Mouse (Mus musculus) hindbrain, postnatal 0 days (tissue): ENCODE measurements at regions not wholly inside any gene's neighbourhood (a gene's known extent, or its start where the extent isn't known, plus 50 kb on each side); places are given as distances from the start of the nearest gene placed in this dataset.
A peak's percentile ranks its signal among the peaks of the same experiment; 100 is the strongest.

ENCODE experiments used
- ATAC-seq: fragments of 200-750 bp; cut with Nextera tagmentation; 2 replicates; pipeline ENCODE4 v1.8.0; 2017; ENCODE audit warnings: mild to moderate bottlenecking, moderate TSS enrichment, moderate library complexity
- DNase-seq: peaks from one replicate; pipeline ENCODE4 v3.0.0-alpha.2; 2015; ENCODE audit warnings: low spot score
- H3K27ac ChIP-seq: fragments of 300-500 bp; sonication (generic); 2 replicates; pipeline ENCODE4 v1.5.1; 2014; ENCODE audit warnings: mild to moderate bottlenecking
- H3K27me3 ChIP-seq: fragments of 300-500 bp; sonication (generic); 2 replicates; pipeline ENCODE4 v1.6.1; 2014; ENCODE audit warnings: low read length, mixed read lengths; ENCODE audit not compliant: insufficient read depth
- H3K36me3 ChIP-seq: fragments of 300-500 bp; sonication (generic); 2 replicates; pipeline ENCODE4 v1.6.1; 2014; ENCODE audit warnings: low read length, mixed read lengths; ENCODE audit not compliant: insufficient read depth
- H3K4me1 ChIP-seq: fragments of 300-500 bp; sonication (generic); 2 replicates; pipeline ENCODE4 v1.6.1; 2014; ENCODE audit warnings: antibody characterized with exemption, low read length, mixed read lengths; ENCODE audit not compliant: insufficient read depth
- H3K4me2 ChIP-seq: fragments of 300-500 bp; sonication (generic); 2 replicates; pipeline ENCODE4 v1.6.1; 2014; ENCODE audit warnings: low read depth, mild to moderate bottlenecking, low read length, moderate library complexity, mixed read lengths
- H3K4me3 ChIP-seq: fragments of 300-500 bp; sonication (generic); 2 replicates; pipeline ENCODE4 v1.5.1; 2014; ENCODE audit warnings: low read length
- H3K9ac ChIP-seq: fragments of 300-500 bp; sonication (generic); replicated peaks from 2 replicates; pipeline ENCODE4 v1.6.1; 2014; ENCODE audit warnings: mild to moderate bottlenecking, low read length, moderate library complexity, mixed read lengths
- H3K9me3 ChIP-seq: fragments of 300-500 bp; sonication (generic); 2 replicates; pipeline ENCODE4 v1.6.1; 2016; ENCODE audit warnings: low read length, mixed read lengths
- CTCF ChIP-seq: IDR thresholded peaks from 2 replicates; pipeline ENCODE4 v1.5.1; 2016; ENCODE audit warnings: antibody characterized with exemption, control low read depth, low read depth
- WGBS: fragments of 180-500 bp; shearing (Covaris S2); extraction: QIAGEN DNeasy Blood & Tissue Kit; methylation state at CpG from one replicate; pipeline ENCODE4 v1.1.7; 2014; 5-methylcytosine and 5-hydroxymethylcytosine counted together

DNA sequence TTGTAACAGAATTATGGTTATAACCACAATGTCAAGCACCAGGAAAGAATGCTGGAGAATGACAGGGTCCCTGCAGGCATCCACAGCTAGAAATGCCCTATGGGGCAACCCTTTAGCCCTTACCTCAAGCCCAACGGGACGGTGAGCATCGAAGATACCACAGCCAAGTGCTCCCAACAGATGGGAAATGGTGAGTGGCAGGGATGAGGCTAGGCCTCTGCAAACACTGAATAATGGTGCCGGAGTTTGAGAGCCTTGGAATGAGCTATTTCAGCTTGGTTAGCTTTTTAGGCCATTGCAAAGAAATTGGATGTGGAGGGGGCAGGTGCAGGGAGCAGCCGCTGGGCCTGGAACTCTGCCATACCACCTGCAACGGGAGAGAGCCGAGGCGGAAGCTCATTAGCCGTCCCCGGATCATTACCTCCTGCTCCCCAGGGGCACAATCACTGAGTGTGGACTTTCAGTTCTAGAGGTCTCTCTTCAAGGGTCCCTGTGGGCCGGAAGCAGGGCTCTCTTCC, 117.9 kb downstream of the Usp31 start:
- Histone ChIP-seq H3K4me1 (no peaks in the 10 kb centered on the region), H3K4me3 (no peak overlapping the region), H3K36me3 (no peaks in the 10 kb centered on the region), H3K9ac (no peak overlapping the region), H3K27ac (no peak overlapping the region), H3K27me3 (no peaks in the 10 kb centered on the region), H3K9me3 (no peaks in the 10 kb centered on the region), H3K4me2 (no peak overlapping the region)
- no peak for TF ChIP-seq CTCF
- 0 out of 2 replicates have a peak, but pooled peaks have one; percentile 55 for ATAC-seq
- 29% methylated on average over 11 of the region's 11 CpGs for WGBS
- peak; percentile 70 for DNase-seq

DNA sequence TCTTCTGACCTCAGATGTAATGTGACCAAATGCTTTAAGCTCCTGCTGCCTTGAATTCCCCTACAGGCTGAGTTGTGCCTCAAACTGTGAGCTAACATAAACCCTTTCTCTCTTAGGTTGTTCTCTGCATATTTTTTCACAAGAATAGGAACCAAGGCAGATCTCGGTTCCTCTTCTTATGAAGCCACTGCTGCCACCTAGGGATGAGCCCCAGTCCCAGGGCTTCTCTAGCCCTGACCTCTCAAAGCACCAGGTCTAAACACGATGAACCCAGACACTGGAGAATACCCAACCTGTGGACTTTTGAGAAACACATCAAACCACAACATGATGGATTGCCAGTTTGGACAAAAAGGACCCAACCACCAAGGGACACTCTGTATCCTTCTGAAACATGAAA, 119.3 kb downstream of the Usp31 start:
- Histone ChIP-seq H3K9ac (no peak overlapping the region), H3K4me3 (no peak overlapping the region), H3K4me1 (no peaks in the 10 kb centered on the region), H3K27me3 (no peaks in the 10 kb centered on the region), H3K4me2 (no peak overlapping the region), H3K9me3 (no peaks in the 10 kb centered on the region), H3K36me3 (no peaks in the 10 kb centered on the region), H3K27ac (no peak overlapping the region)
- WGBS: 65% methylated on average over 2 of the region's 2 CpGs
- TF ChIP-seq CTCF: no peak
- ATAC-seq (no peak), DNase-seq (no peak)

DNA sequence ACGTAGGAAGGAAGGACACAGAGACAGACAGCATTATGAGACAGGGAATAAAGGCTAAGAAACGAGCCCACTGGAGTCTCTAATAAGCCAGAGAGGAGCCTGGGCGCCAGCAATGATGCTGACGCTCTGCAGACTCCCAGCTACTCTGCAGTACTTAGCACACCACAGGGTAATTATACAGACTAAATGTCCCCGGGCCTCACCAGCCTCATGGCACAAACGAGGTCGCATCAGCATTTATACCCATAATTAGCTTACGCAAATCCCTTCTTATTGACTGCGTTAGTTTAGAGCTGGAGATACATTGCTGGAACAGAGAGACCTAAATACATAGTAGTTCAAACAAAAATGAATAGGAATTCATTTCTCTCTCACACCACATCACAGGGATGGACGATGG, 121.3 kb downstream of the Usp31 start:
- Histone ChIP-seq H3K4me2 (no peak overlapping the region), H3K9ac (no peak overlapping the region), H3K9me3 (no peaks in the 10 kb centered on the region), H3K4me3 (no peak overlapping the region), H3K4me1 (no peaks in the 10 kb centered on the region), H3K27me3 (no peaks in the 10 kb centered on the region), H3K27ac (no peak overlapping the region), H3K36me3 (no peaks in the 10 kb centered on the region)
- WGBS: 56% methylated on average over 10 of the region's 10 CpGs
- no peak for ATAC-seq
- DNase-seq: no peak
- no peak for TF ChIP-seq CTCF

DNA sequence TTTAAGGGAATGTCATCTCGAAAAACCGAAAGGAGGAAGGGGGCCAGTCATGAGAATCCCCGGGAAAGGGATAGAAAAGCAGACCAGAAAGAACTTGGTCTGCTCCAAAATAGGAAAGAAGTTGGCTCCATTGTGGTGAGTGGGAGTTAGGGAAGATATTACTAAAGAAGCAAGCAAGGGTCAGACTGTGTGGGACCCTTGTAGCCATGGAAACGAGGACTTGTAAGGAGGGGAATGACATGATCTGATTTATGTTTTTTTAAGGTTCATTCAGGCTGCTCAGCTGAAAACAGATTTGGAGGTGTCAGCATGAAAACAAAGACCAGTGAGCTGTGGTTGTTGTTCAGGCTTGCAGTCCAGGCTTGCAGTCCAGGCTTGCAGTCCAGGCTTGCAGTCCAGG, 127.6 kb downstream of the Usp31 start:
- H3K9me3 ChIP-seq: no peaks in the 10 kb centered on the region
- H3K27me3 ChIP-seq: no peaks in the 10 kb centered on the region
- H3K9ac ChIP-seq: no peak overlapping the region
- H3K4me3 ChIP-seq: no peak overlapping the region
- WGBS: 6% methylated on average over 4 of the region's 4 CpGs
- no peak overlapping the region for H3K27ac ChIP-seq
- no peaks in the 10 kb centered on the region for H3K4me1 ChIP-seq
- H3K36me3 ChIP-seq: no peaks in the 10 kb centered on the region
- no peak for TF ChIP-seq CTCF
- DNase-seq (no peak), ATAC-seq (no peak)
- no peak overlapping the region for H3K4me2 ChIP-seq

DNA sequence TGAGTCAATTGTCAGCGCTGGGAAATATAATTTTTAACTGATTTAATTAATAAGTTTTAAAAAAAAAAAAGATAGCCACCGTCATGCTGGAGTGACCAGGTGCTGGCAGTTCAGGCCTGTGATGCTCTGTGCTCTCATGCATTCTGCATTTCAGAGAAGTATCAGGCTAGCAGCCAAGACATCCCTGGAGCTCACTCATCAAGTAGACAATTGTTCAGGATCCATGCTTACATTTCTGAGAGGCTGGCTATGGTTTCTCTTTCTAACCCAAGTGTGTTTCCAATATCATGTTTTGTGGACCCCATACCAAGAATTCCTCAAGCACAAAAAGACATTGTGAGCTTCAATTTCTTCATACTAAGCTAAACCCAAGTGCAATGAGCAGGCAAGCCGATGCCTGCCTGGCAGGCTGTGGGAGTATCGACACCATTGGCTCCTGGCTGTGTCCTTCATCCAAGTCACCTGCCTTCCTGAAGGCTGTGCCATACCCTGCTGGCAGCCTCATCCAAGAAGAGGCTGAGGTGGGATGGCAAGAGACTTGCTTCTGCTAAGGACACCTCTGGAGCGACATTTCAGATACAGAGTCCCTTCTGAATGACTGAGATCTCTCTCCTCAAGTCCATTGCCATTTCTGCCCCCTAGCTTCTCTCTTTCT, 134.2 kb downstream of the Usp31 start:
- DNase-seq (peak; percentile 42), ATAC-seq (no peak)
- Histone ChIP-seq H3K4me1 (no peaks in the 10 kb centered on the region), H3K27me3 (no peaks in the 10 kb centered on the region), H3K36me3 (no peaks in the 10 kb centered on the region), H3K27ac (no peak overlapping the region), H3K4me2 (no peak overlapping the region), H3K9me3 (no peaks in the 10 kb centered on the region), H3K4me3 (no peak overlapping the region), H3K9ac (no peak overlapping the region)
- 62% methylated on average over 5 of the region's 5 CpGs for WGBS
- no peak for TF ChIP-seq CTCF

DNA sequence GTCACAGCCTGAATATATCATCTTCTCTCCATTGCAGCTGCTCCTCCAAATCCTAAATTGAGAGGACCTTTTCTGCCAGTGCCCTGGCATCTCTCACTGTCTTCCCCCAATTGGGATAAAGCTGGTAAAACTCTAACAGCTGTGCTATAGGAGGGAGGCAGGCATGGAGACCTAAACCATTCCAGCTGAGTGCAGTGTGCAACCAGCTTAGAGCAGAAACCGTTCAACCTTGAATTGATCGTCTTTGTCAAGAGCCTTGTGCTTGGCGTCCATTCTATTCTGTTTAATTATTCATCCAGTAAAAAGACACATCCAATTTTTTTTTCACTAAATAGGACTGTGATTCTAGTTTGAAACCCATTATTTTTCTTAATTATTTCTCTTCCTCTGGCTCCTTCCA, 135.3 kb downstream of the Usp31 start:
- no peak overlapping the region for H3K9ac ChIP-seq
- no peaks in the 10 kb centered on the region for H3K9me3 ChIP-seq
- no peaks in the 10 kb centered on the region for H3K36me3 ChIP-seq
- 22% methylated on average over 3 of the region's 3 CpGs for WGBS
- H3K27ac ChIP-seq: peak overlapping the region; percentile 37; the same call in 1 of the 2 replicates
- no peak for TF ChIP-seq CTCF
- DNase-seq: peak; percentile 61
- H3K27me3 ChIP-seq: no peaks in the 10 kb centered on the region
- no peaks in the 10 kb centered on the region for H3K4me1 ChIP-seq
- H3K4me3 ChIP-seq: no peak overlapping the region
- peak; percentile 66; the same call in 1 of the 2 replicates for ATAC-seq
- no peak overlapping the region for H3K4me2 ChIP-seq

DNA sequence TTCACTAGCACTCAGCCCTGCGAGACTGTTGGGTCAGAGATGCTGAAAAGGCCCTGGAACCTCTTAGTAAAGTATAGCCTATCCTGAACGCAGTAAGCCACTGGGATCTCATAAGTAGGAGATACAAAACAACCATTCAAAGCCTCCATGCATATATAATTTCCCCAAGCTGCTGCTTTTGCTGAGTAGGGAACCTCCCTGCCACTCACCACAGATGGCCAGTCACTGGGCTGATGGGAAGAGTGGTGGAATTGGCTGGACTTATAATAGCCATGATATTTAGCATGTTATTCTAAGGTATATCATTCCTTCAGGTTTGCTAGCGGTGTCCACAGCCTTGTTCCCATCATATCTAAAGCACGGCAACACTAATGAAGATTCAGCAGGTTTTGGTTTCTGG, 135.8 kb downstream of the Usp31 start:
- TF ChIP-seq CTCF: no peak
- Histone ChIP-seq H3K4me2 (no peak overlapping the region), H3K9ac (no peak overlapping the region), H3K27me3 (no peaks in the 10 kb centered on the region), H3K4me1 (no peaks in the 10 kb centered on the region), H3K36me3 (no peaks in the 10 kb centered on the region), H3K27ac (peak overlapping the region; percentile 37; the same call in 1 of the 2 replicates), H3K9me3 (no peaks in the 10 kb centered on the region), H3K4me3 (no peak overlapping the region)
- ATAC-seq (0 out of 2 replicates have a peak, but pooled peaks have one; percentile 43), DNase-seq (no peak)
- WGBS: 58% methylated on average over 4 of the region's 4 CpGs
